Mouse (Mus musculus) gastrocnemius, postnatal 4 days (tissue): ENCODE data around the gene Rpgrip1l. TPM values are rescaled to one million over a fixed set of nuclear protein-coding genes. Genes with fewer than 3 reads are reported as not detected.

ENCODE experiments used
- DNase-seq, 2 experiments: peaks; one replicate each; pipeline ENCODE4 v3.0.0; 2021 to 2022; ENCODE audit warnings: low spot score in 2 of 2, mixed read lengths in 2 of 2
- total RNA-seq, 2 experiments: library from RNA; stranded (reverse); gene quantifications; 2 replicates each; pipeline ENCODE4 v1.2.3; 2021

The Rpgrip1l gene
- total RNA-seq, 2 experiments from 2014 or later: 3.8 to 4.4 TPM

GRCm38 (mm10) chr8:91329461-91329850 is 16.4 kb upstream of the Rpgrip1l start:
- DNase-seq: no peak

GRCm38 (mm10) chr8:91329056-91329455 is 16.0 kb upstream of the Rpgrip1l start:
- no peak for DNase-seq

GRCm38 (mm10) chr8:91327471-91328205 is 14.6 kb upstream of the Rpgrip1l start:
- no peak for DNase-seq

GRCm38 (mm10) chr8:91326946-91327345 is 13.9 kb upstream of the Rpgrip1l start:
- no peak for DNase-seq

- DNase-seq: no peak
Observed at GRCm38 (mm10) chr8:91326018-91326417, 13.0 kb upstream of the Rpgrip1l start.

- DNase-seq: no peak
Observed at GRCm38 (mm10) chr8:91324916-91325315, 11.9 kb upstream of the Rpgrip1l start.

- DNase-seq: no peak
Observed at GRCm38 (mm10) chr8:91324271-91324670, 11.2 kb upstream of the Rpgrip1l start.

GRCm38 (mm10) chr8:91323511-91323910 is 10.4 kb upstream of the Rpgrip1l start:
- DNase-seq: no peak

- no peak for DNase-seq
Observed at GRCm38 (mm10) chr8:91318938-91319729, 6.1 kb upstream of the Rpgrip1l start.

- DNase-seq: no peak
Observed at GRCm38 (mm10) chr8:91317567-91318227, 4.6 kb upstream of the Rpgrip1l start.

- no peak for DNase-seq
Observed at GRCm38 (mm10) chr8:91312342-91312741, 720 bp downstream of the Rpgrip1l start.

GRCm38 (mm10) chr8:91304481-91305386 is 8.3 kb downstream of the Rpgrip1l start:
- no peak for DNase-seq

GRCm38 (mm10) chr8:91298672-91299071 is 14.4 kb downstream of the Rpgrip1l start:
- no peak for DNase-seq

- DNase-seq: no peak
Observed at GRCm38 (mm10) chr8:91295786-91296185, 17.3 kb downstream of the Rpgrip1l start.

GRCm38 (mm10) chr8:91290576-91290975 is 22.5 kb downstream of the Rpgrip1l start:
- DNase-seq: no peak

- DNase-seq: no peak
Observed at GRCm38 (mm10) chr8:91286237-91286636, 26.8 kb downstream of the Rpgrip1l start.

GRCm38 (mm10) chr8:91283815-91284214 is 29.2 kb downstream of the Rpgrip1l start:
- DNase-seq: no peak

- DNase-seq: no peak
Observed at GRCm38 (mm10) chr8:91282655-91283054, 30.4 kb downstream of the Rpgrip1l start.

- no peak for DNase-seq
Observed at GRCm38 (mm10) chr8:91281545-91281944, 31.5 kb downstream of the Rpgrip1l start.

- no peak for DNase-seq
Observed at GRCm38 (mm10) chr8:91280467-91281212, 32.4 kb downstream of the Rpgrip1l start.
